Mouse (Mus musculus) neural tube, embryonic 14.5 days (tissue): ENCODE measurements at regions not wholly inside any gene's neighbourhood (a gene's known extent, or its start where the extent isn't known, plus 50 kb on each side); places are given as distances from the start of the nearest gene placed in this dataset.
A peak's percentile ranks its signal among the peaks of the same experiment; 100 is the strongest.

Source experiments
- ATAC-seq: fragments of 200-750 bp; cut with Nextera tagmentation; 2 replicates; pipeline ENCODE4 v1.8.0; 2017; ENCODE audit warnings: low read depth, mild to moderate bottlenecking, moderate TSS enrichment, moderate library complexity
- H3K27ac ChIP-seq: fragments of 300-500 bp; sonication (generic); 2 replicates; pipeline ENCODE4 v1.5.1; 2014; ENCODE audit warnings: low read depth, mild to moderate bottlenecking, control low read depth, low read length, moderate library complexity, mixed read lengths
- H3K27me3 ChIP-seq: fragments of 300-500 bp; sonication (generic); 2 replicates; pipeline ENCODE4 v1.6.1; 2014; ENCODE audit warnings: low read length; ENCODE audit not compliant: control insufficient read depth, insufficient read depth
- H3K36me3 ChIP-seq: fragments of 300-500 bp; sonication (generic); 2 replicates; pipeline ENCODE4 v1.6.1; 2014; ENCODE audit warnings: low read length, mixed read lengths; ENCODE audit not compliant: control insufficient read depth, insufficient read depth
- H3K4me1 ChIP-seq: fragments of 300-500 bp; sonication (generic); 2 replicates; pipeline ENCODE4 v1.6.1; 2014; ENCODE audit warnings: low read length; ENCODE audit not compliant: control insufficient read depth, insufficient read depth
- H3K4me2 ChIP-seq: fragments of 300-500 bp; sonication (generic); 2 replicates; pipeline ENCODE4 v1.6.1; 2014; ENCODE audit warnings: mild to moderate bottlenecking, low read depth, low read length, control low read depth
- H3K4me3 ChIP-seq: fragments of 300-500 bp; sonication (generic); 2 replicates; pipeline ENCODE4 v1.5.1; 2014; ENCODE audit warnings: low read depth, low read length, control low read depth, mixed read lengths
- H3K9ac ChIP-seq: fragments of 300-500 bp; sonication (generic); replicated peaks from 2 replicates; pipeline ENCODE4 v1.6.1; 2014; ENCODE audit warnings: low read depth, mild to moderate bottlenecking, control low read depth, low read length, mixed read lengths
- H3K9me3 ChIP-seq: fragments of 300-500 bp; sonication (generic); 2 replicates; pipeline ENCODE4 v1.6.1; 2016; ENCODE audit warnings: low read length; ENCODE audit not compliant: control insufficient read depth
- WGBS: fragments of 180-500 bp; shearing (Covaris S2); extraction: QIAGEN DNeasy Blood & Tissue Kit; methylation state at CpG from one replicate; pipeline ENCODE4 v1.1.7; 2014; 5-methylcytosine and 5-hydroxymethylcytosine counted together

- H3K4me2 ChIP-seq: no peak overlapping the region
- H3K4me1 ChIP-seq: no peaks in the 10 kb centered on the region
- H3K4me3 ChIP-seq: no peak overlapping the region
- no peaks in the 10 kb centered on the region for H3K27me3 ChIP-seq
- H3K9me3 ChIP-seq: no peaks in the 10 kb centered on the region
- WGBS: 67% methylated on average over 2 of the region's 2 CpGs
- H3K36me3 ChIP-seq: no peaks in the 10 kb centered on the region
- H3K27ac ChIP-seq: no peak overlapping the region
- ATAC-seq: no peak
- no peak overlapping the region for H3K9ac ChIP-seq
Observed at GRCm38 (mm10) chr1:194878440-194878839, 60.2 kb upstream of the Cd34 start.

GRCm38 (mm10) chr1:194879324-194880233 is 59.0 kb upstream of the Cd34 start:
- no peaks in the 10 kb centered on the region for H3K27me3 ChIP-seq
- 22% methylated on average over 22 of the region's 22 CpGs for WGBS
- H3K4me1 ChIP-seq: no peaks in the 10 kb centered on the region
- no peaks in the 10 kb centered on the region for H3K9me3 ChIP-seq
- peak; percentile 84; the same call in 1 of the 2 replicates for ATAC-seq
- peak overlapping the region; percentile 32 for H3K4me2 ChIP-seq
- no peak overlapping the region for H3K27ac ChIP-seq
- no peak overlapping the region for H3K9ac ChIP-seq
- H3K4me3 ChIP-seq: no peak overlapping the region
- H3K36me3 ChIP-seq: no peaks in the 10 kb centered on the region

DNA sequence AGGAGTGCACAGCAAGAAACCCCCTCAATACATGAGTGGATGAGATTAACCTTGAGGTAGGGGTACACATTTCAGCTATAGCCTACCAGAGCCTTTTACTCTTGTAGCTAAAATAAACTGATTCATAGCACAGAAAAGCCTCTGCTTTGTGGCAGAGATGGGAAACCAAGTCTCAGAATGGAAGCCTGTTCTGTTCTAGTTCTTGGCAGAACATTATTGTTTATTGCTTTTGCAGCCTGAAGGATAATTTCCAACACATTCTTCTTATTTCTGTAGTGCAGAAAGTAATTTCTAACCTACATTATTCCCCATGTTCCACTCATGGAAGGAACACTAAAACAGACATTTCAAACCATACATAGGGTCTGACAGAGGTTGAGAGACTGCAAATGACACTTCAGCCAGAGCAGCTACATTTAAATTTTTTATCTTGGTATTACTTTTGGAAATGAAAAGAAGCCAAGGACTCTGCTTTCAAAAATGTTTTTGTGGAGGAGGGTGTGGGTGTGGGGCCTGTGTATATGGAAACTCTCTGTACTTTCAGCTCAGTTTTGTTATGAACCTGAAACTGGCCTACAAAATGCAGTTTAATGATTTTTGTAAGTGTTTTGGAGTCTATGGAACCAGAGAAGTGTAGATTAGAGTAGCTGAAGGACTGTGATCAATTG is 56.9 kb upstream of the Cd34 start:
- Histone ChIP-seq H3K27me3 (no peaks in the 10 kb centered on the region), H3K9me3 (no peaks in the 10 kb centered on the region), H3K36me3 (no peaks in the 10 kb centered on the region), H3K27ac (no peak overlapping the region), H3K4me1 (no peaks in the 10 kb centered on the region), H3K9ac (no peak overlapping the region), H3K4me3 (no peak overlapping the region), H3K4me2 (no peak overlapping the region)
- no peak for ATAC-seq

GRCm38 (mm10) chr1:194885071-194885686 is 53.4 kb upstream of the Cd34 start:
- H3K9ac ChIP-seq: no peak overlapping the region
- WGBS: 49% methylated on average over 5 of the region's 5 CpGs
- no peaks in the 10 kb centered on the region for H3K36me3 ChIP-seq
- H3K4me3 ChIP-seq: no peak overlapping the region
- H3K4me1 ChIP-seq: no peaks in the 10 kb centered on the region
- no peak overlapping the region for H3K27ac ChIP-seq
- H3K4me2 ChIP-seq: no peak overlapping the region
- H3K27me3 ChIP-seq: no peaks in the 10 kb centered on the region
- no peak for ATAC-seq
- H3K9me3 ChIP-seq: no peaks in the 10 kb centered on the region

GRCm38 (mm10) chr1:194885687-194886077 is 52.9 kb upstream of the Cd34 start:
- Histone ChIP-seq H3K9me3 (no peaks in the 10 kb centered on the region), H3K4me2 (no peak overlapping the region), H3K9ac (no peak overlapping the region), H3K27me3 (no peaks in the 10 kb centered on the region), H3K36me3 (no peaks in the 10 kb centered on the region), H3K4me1 (no peaks in the 10 kb centered on the region), H3K4me3 (no peak overlapping the region), H3K27ac (no peak overlapping the region)
- no peak for ATAC-seq
- 88% methylated on average over 5 of the region's 5 CpGs for WGBS
